Mouse (Mus musculus) kidney, postnatal 25 days (tissue): ENCODE data around the gene Apbb1ip.

Source experiments
- DNase-seq, 2 experiments: peaks; one replicate each; pipeline ENCODE4 v3.0.0; 2021; ENCODE audit warnings: mixed read lengths in 2 of 2

Gene Apbb1ip

DNA sequence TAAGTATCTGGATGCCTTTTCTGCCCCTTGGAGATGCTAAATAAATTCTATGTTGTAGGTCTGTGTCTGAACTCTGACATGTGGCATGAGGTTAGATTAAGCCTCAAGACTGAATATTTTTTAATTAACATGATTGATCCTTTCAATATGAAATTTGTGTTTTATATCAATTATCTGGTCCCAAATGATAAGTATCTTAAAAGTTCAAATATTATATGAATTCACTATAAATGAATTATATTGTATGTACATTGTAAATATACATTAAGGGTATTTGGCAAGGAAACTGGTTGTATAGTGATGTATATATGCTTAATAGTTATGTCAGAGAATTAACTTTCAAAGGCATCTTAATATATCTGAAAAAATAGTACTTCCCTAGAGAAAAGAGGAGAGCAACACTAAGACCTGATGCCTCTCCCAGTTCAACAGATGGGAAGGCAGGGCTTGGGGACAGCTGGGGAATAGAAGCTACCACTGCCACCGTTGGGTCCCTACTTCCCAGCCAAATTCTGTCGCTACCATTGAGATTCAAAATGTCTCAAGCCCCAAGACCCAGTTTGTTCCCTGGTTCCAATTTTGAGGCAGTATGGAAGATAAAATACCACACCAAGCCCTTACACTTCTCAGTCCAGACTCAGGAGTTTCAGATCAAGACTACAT, 2.8 kb downstream of the Apbb1ip start:
- DNase-seq: no peak

DNA sequence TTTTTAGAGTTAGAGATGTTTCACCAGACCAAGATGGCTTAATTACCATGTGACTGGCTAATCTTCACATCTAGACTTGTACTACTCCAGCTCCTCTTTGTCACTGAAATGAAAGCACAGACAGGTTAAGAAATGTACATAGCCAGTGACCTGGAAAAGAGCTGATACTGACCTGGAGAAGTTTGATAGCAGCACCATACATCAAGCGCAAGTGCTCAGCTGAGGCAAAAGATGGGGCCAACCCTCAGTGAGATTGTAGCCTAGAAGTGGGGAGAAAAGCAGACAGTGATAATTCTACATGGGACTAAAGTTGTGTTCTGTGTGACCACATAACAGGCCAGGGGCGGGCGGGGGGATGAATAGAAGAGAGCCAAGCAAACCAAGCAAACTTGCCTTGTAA, 3.9 kb downstream of the Apbb1ip start:
- no peak for DNase-seq

- no peak for DNase-seq
These were observed 7.0 kb downstream of the Apbb1ip start for GRCm38 (mm10) chr2:22780884-22781283.

GRCm38 (mm10) chr2:22781387-22782009, 7.6 kb downstream of the Apbb1ip start:
- no peak for DNase-seq

GRCm38 (mm10) chr2:22782057-22782456, 8.2 kb downstream of the Apbb1ip start:
- no peak for DNase-seq

DNA sequence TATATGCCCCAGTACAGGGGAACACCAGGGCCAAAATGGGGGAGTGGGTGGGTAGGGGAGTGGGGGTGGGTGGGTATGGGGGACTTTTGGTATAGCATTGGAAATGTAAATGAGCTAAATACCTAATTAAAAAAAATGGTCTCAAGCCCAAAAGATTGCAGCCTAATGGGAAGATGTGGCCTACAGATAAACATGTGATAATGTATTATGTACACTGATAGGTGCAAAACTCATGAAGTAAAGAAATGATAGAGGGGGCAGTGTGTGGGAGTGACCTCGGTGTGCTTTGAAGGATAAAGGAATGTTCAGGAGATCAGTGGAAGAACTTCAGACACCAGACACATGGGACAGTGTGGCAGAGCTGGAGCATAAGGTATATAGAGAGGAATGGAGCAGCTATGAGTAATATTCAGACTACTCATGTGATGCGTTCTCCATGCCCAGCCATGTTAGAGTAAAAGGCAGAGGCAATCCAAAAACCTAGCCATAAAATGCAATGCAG, 9.3 kb downstream of the Apbb1ip start:
- DNase-seq: no peak

- DNase-seq: no peak
These were observed 10.3 kb downstream of the Apbb1ip start for GRCm38 (mm10) chr2:22784186-22784585.

DNA sequence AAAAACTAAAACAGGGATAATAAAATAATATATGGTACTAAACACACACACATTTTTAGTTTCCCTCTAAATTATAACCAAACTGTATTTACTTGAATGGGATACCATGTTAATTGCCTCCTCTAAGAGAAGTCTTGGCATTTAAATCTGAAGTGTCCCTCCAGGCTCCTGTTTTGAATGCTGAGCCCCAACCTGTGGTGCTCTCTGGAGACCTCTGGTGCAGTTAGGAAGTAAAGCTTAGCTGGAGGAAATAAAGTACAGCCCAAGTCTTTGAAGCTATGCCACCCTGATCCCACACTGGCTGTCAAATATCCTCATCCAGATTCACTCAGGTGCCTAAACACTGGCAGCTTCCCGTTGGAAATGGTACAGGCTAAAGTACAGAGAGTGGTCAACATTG, 10.9 kb downstream of the Apbb1ip start:
- no peak for DNase-seq

DNA sequence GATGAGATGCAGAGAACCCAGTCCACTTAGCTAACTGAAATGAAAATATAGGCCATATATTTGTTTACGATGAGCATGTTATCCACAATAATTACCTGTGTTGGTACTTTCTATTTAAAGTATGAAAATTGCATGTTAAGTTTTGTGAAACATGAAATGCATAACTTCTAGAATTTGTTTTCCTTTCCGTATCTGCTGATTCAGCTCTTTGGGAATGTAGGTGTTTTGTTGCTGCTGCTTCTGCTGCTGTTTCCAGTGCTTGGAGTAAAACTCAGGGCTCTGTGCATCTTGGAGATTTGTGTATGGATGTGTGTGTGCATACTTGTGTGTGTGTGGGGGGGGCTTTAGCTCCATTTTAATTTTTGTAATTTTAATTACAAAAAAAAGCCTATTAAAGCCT, 14.8 kb downstream of the Apbb1ip start:
- no peak for DNase-seq

DNA sequence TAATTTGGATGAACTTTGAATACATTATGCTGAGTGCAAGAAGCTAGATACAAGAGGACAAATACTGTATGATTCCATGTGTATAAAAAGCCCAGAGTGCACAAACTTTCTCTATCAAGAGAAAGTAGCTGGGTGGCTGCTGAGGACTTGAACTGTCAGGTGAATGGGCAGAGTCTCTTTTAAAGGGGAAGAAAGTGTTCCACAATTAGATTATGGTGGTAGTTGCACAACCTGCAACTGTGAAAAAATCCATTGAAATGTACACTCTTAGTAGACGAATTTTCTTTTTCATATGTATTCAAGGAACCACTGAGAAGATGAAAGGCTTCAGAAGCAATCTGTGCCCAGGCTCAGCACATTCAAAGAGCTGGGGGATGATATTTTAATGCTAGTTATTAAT, 15.7 kb downstream of the Apbb1ip start:
- DNase-seq: no peak

GRCm38 (mm10) chr2:22790435-22790834, 16.5 kb downstream of the Apbb1ip start:
- DNase-seq: no peak

GRCm38 (mm10) chr2:22795087-22795486, 21.2 kb downstream of the Apbb1ip start:
- no peak for DNase-seq

DNA sequence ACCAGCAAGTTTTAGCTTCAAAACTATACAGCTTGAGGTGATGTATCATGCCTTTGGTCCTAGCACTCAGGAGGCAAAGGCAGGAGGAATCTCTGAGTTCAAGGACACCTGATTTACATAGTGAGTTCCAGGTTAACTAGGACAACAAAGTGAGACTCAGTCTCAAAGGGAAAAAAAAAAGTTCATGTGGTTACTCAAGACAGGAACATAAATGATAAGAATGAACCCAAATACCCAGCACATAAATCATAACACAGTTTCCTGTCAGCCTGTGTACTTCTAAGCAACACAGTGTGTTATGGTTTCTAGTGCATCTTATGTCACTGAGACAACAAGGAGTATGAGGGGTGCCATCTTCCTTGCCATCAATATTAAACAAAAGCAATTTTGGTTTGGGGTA, 22.6 kb downstream of the Apbb1ip start:
- no peak for DNase-seq

GRCm38 (mm10) chr2:22799430-22800041, 25.6 kb downstream of the Apbb1ip start:
- DNase-seq: no peak

DNA sequence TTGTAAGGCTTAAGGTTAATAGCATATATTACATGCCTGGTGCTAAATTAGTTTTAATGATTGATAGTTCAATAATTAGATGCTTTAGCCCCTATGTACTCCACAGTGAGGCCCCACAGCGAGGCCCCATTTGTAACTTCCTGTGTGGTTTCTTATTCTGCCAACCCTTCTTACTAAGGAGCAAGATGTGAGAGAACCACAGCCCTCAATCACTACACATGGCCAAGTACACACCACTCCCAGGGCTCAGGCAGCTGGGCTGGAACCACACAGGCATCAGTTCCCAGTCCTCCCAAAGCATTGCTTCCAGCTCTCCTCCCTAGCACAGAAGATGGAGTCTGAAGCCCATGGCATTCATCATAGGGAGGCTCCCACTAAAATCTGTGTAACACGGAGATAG, 31.7 kb downstream of the Apbb1ip start:
- DNase-seq: no peak

GRCm38 (mm10) chr2:22806576-22806975, 32.7 kb downstream of the Apbb1ip start:
- no peak for DNase-seq

- no peak for DNase-seq
These were observed 33.4 kb downstream of the Apbb1ip start for GRCm38 (mm10) chr2:22807312-22807711.

DNA sequence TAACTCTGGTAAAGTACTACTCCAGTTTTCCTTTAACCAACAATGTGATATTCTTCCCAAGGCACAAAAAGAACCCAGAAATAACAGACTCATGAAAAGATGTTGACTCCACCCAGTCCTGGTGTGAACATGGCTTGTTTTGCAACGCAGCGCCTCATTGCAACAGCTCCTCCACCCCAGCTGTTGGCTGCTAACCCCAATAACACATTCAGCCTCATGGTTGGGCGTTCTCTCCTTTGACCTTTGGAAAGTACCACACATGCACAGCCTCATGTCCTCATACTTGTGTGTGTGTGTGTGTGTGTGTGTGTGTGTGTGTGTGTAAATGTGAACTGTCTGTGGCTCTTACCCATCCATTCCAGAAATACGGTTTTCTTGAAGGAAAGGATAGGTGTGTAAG, 37.0 kb downstream of the Apbb1ip start:
- DNase-seq: no peak

DNA sequence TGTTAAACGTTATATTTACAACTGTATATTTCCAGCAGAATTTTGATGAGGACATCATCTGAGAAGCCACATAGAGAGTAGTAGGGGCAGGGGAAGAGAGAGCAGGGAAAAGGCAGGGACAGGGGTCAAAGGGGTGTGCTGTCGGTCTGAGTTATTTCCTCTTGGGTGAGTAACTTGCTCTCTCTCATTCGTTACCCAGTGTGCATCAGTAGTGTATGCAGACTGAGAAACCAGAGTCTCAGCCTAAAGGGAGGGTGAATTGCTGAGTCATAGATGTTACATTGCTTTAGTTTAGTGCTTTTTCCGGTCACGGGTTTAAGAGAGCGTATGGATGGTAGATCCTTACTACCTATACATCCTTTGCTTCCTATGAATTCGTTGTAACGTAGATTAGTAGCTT, 37.6 kb downstream of the Apbb1ip start:
- no peak for DNase-seq

GRCm38 (mm10) chr2:22813921-22814320, 40.0 kb downstream of the Apbb1ip start:
- DNase-seq: no peak

DNA sequence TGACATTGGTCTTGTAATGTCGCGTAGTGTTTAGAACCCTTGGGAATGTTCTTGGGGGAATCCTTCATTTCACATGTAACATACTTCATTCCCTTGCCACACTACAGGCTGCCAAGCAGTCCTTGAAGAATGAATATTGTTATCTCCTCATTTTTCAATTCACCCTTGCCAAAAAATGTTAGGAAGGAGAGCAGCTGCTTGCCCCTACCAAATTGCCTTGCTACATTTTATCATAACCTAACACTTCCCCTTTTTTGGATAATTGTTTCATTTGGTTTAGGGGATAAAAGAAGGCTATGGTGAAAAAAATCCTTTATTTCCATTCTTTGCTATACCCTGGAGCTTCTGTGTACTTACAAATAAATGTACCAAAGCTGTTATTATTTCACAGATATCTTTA, 41.8 kb downstream of the Apbb1ip start:
- no peak for DNase-seq

GRCm38 (mm10) chr2:22816231-22816630, 42.3 kb downstream of the Apbb1ip start:
- no peak for DNase-seq

DNA sequence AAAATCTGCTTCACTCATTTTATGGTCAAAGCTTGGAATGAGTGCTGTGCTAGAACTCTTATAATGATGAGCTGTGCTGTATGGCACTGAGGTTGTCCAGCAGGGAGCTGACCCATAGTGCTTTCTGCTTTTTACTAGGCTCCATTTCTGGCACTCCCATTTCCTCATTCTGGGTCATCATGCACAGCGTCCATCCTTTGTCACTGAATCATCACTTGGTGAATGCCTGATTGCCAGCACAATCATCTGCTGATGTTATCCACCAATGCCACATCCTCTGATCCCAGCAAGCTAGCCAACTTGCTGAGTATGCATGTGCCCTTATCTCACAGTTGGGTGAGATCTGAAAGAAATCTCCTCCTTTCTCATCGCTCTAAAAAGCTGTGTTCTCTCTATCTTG, 48.4 kb downstream of the Apbb1ip start:
- DNase-seq: no peak

DNA sequence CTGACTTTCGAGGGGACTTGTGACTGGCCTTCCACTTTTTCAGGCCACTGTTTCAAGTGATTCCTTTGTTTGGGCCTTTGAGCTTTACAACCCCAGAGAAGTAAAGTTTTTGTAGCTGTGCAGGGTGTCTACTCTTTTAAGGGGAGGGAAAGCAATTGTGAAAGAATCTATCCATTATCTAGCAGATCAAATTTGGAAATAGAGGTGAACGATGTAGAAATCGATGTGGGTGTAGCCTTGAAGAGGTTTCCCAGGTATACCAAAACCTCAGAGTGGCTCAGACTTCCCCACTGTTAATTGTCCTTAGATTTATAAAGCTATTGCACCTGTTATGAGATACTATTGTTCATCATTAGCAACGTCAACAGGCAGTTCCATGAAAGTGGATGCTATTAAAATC, 71.6 kb downstream of the Apbb1ip start:
- no peak for DNase-seq
